Mouse (Mus musculus) spleen, postnatal 14 days (tissue): Measurements from ENCODE around the gene Ppp1r1b.

ENCODE experiments used
- DNase-seq, 2 experiments: peaks; one replicate each; pipeline ENCODE4 v3.0.0; 2021 to 2022; ENCODE audit warnings: low spot score in 2 of 2

Ppp1r1b gene

GRCm38 (mm10) chr11:98328371-98329069 is 19.7 kb upstream of the Ppp1r1b start:
- no peak for DNase-seq

DNA sequence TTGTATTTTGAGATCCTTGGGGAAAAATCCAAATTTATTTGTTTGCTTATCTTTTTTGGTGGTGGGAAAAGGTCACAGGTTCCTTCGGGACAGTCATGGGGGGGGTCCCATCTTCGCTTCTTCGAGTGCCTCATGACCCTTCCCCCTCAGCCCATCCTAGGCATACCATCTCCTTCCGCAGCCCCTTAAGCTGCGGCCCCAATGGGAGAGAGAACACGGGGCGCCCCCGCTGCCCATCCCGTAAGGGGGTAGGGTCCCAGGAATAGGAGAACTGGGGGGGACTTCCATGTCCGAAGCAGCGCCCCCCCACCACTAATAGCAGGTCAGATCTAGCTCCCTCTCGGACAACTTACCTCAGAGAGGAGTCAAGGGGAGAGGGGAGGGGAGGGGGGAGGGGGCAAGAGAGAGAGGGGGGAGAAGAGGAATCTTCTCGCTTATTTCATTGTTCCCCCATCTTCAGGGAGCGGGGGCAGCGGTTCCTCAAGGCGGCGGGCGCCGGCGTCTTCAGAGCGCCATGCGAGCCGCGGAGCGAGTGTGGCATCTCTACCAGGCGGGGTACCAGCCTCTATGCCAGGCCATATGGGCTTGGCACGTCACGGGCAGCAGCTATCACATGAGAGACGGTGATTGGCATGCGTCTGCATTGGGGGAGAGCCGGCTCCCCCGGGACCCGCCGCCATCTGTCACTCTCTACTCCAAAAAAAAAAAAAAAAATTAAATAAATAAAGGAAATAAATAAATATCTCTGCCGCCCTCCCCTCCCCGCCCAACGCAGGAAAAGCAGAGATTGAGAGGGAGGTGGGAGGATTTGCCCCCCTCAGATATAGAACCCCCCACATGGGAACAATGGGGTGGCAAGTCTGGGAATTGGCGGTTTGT is 18.9 kb upstream of the Ppp1r1b start, which contains the start of gene Neurod2:
Gene Neurod2, minus strand, starts transcription at position 568 of the 879 bp plus-strand sequence.
- no peak for DNase-seq

- no peak for DNase-seq
Observed at GRCm38 (mm10) chr11:98329960-98330744, 18.1 kb upstream of the Ppp1r1b start.

GRCm38 (mm10) chr11:98330745-98331204 is 17.4 kb upstream of the Ppp1r1b start:
- DNase-seq = no peak

GRCm38 (mm10) chr11:98331401-98331800 is 16.8 kb upstream of the Ppp1r1b start:
- no peak for DNase-seq

GRCm38 (mm10) chr11:98332186-98332585 is 16.0 kb upstream of the Ppp1r1b start:
- DNase-seq = no peak

GRCm38 (mm10) chr11:98332841-98333240 is 15.4 kb upstream of the Ppp1r1b start:
- DNase-seq = no peak

- DNase-seq = no peak
Observed at GRCm38 (mm10) chr11:98333263-98333696, 14.9 kb upstream of the Ppp1r1b start.

- no peak for DNase-seq
Observed at GRCm38 (mm10) chr11:98333981-98334741, 14.0 kb upstream of the Ppp1r1b start.

DNA sequence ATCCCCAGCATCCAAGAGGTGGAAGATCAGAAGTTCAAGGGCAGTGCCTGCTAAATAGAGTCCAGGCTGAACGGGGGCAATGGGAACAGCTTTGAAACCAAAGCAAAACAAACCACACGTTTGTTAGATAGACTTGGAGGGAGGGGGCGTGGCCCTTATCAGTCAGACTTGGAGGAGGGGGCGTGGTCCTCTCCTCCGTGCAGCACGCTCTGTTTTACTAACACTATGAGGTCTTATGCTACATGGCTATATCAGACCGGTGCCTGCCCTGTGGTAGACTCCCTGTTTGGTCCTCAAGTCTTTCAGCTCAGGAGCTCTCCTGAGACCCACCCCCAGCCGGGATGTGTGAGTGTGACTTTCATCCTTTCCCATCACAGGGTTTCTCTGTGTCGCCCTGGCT is 13.0 kb upstream of the Ppp1r1b start:
- no peak for DNase-seq

GRCm38 (mm10) chr11:98336245-98337107 is 11.7 kb upstream of the Ppp1r1b start:
- peak in 1 of 2 experiments; percentile 45 for DNase-seq

DNA sequence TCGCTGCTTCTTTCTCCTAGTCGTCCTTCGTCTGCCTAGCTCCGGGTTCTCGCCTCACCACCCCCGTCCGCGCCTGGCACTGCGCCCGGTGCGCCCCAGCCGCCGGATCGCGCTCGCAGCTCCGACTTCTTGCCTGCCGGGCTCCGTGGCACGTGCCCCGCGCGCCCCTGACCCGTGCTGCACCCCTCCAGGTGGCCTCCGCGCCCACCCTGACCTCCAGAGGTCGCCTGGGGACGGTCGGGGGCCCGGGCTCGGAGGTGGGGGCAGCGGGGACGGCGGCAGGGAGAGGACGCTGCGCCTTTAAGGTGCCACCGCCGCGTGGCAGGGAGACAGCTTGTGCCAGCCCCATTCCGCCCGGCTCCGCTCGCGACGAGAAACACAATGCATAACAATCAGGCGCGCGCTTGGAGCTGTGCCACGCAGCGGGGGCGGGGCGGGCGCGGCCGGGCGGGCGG is 9.7 kb upstream of the Ppp1r1b start:
- DNase-seq = no peak

DNA sequence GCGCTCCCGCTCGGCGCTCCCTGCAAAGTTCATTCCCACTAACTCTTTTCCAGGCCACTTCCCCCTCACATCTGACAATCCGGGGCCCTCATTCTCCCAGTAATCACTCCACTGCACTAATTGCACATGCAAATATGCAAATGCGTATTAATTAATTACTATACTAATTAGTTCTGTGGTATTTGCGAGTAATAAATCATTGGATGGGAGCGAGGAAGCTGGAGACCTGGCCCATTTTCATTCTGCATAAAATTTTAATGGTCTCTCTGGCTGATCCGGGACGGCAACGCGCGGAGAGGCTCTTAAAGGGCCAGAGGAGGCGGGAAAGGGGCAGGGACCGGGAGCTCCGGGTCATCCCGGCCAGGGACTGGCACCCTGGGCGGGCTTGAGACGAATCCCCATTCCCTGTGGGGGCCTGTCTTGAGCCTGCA is 9.1 kb upstream of the Ppp1r1b start:
- DNase-seq = no peak

DNA sequence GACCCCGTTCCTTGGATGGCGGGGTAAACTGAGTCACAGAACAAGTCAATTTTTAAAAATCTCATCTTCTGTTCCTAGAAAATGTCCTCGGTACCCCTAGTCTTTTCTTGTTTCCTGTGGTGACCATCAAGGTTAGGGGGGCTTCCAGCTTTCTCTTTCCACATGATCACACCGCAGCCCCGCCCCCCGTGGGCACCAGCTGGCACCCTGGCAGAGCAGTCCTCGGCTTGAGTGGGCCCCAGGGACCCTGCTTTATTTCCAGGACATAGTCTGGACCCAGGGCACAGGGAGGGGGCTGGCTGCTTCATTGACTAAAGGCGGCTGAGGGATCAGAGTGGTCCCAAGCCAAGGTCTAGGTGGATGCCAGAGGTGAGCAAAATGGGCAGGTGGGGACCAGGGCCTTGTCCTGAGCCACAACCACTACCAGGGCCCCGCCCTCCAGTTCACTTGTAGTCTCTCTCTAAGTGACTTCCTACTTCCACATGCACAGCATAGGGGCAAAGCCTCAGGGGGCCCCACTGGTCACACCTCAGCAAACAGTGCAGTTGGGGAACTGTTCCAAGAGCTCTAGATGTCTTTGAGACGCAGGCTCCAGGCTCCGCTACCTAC is 8.4 kb upstream of the Ppp1r1b start:
- peak in 1 of 2 experiments; percentile 21 for DNase-seq

- DNase-seq = no peak
Observed at GRCm38 (mm10) chr11:98340597-98340996, 7.6 kb upstream of the Ppp1r1b start.

GRCm38 (mm10) chr11:98341174-98341573 is 7.0 kb upstream of the Ppp1r1b start:
- DNase-seq = no peak

- DNase-seq = peak; percentile 76 to 87
Observed at GRCm38 (mm10) chr11:98342000-98342945, 5.9 kb upstream of the Ppp1r1b start.

- DNase-seq = peak; percentile 56 to 71
Observed at GRCm38 (mm10) chr11:98345253-98345652, 3.0 kb upstream of the Ppp1r1b start.
